Mouse (Mus musculus): ENCODE results near the gene Efna2. TPM values are rescaled to one million over a fixed set of nuclear protein-coding genes. Genes with fewer than 3 reads are reported as not detected.

The Efna2 gene
- total RNA-seq, 2 experiments from 2014 or later, result 13.9 to 14.3 TPM

- DNase-seq (ENCODE audit: low spot score in 2 of 2), result no peak
- intact Hi-C loops (cut with DNase I), result loop anchor here (5.0 kb wide), 1 partner anchor 196 kb away; no protein-coding TSS in a partner anchor
Measured at GRCm38 (mm10) chr10:80176270-80176834, 2.9 kb upstream of the Efna2 start.

- intact Hi-C loops (cut with DNase I), result loop anchor here (5.0 kb wide), 1 partner anchor 195 kb away; no protein-coding TSS in a partner anchor
- no peak for DNase-seq (ENCODE audit: low spot score in 2 of 2)
Measured at GRCm38 (mm10) chr10:80177441-80178279, 1.6 kb upstream of the Efna2 start.

- DNase-seq (ENCODE audit: low spot score in 2 of 2), result no peak
- intact Hi-C loops (cut with DNase I), result no loop called here
Measured at GRCm38 (mm10) chr10:80180288-80180687, 1.0 kb downstream of the Efna2 start.

- DNase-seq (ENCODE audit: low spot score in 2 of 2), result no peak
- intact Hi-C loops (cut with DNase I), result no loop called here
Measured at GRCm38 (mm10) chr10:80180823-80181222, 1.5 kb downstream of the Efna2 start.

GRCm38 (mm10) chr10:80182547-80182946 is 3.3 kb downstream of the Efna2 start:
- intact Hi-C loops (cut with DNase I), result no loop called here
- no peak for DNase-seq (ENCODE audit: low spot score in 2 of 2)

- no peak for DNase-seq (ENCODE audit: low spot score in 2 of 2)
- intact Hi-C loops (cut with DNase I), result no loop called here
Measured at GRCm38 (mm10) chr10:80186649-80187048, 7.4 kb downstream of the Efna2 start.

GRCm38 (mm10) chr10:80187739-80188138 is 8.5 kb downstream of the Efna2 start:
- DNase-seq (ENCODE audit: low spot score in 2 of 2), result no peak
- intact Hi-C loops (cut with DNase I), result no loop called here

- intact Hi-C loops (cut with DNase I), result no loop called here
- DNase-seq (ENCODE audit: low spot score in 2 of 2), result no peak
Measured at GRCm38 (mm10) chr10:80188453-80189024, 9.3 kb downstream of the Efna2 start.

GRCm38 (mm10) chr10:80189999-80190398 is 10.7 kb downstream of the Efna2 start:
- intact Hi-C loops (cut with DNase I), result no loop called here
- no peak for DNase-seq (ENCODE audit: low spot score in 2 of 2)

- intact Hi-C loops (cut with DNase I), result no loop called here
- peak; percentile 62 to 64 for DNase-seq (ENCODE audit: low spot score in 2 of 2)
Measured at GRCm38 (mm10) chr10:80190491-80191051, 11.3 kb downstream of the Efna2 start.

- DNase-seq (ENCODE audit: low spot score in 2 of 2), result no peak
- intact Hi-C loops (cut with DNase I), result no loop called here
Measured at GRCm38 (mm10) chr10:80193976-80194375, 14.7 kb downstream of the Efna2 start.

GRCm38 (mm10) chr10:80194441-80194840 is 15.2 kb downstream of the Efna2 start:
- intact Hi-C loops (cut with DNase I), result no loop called here

GRCm38 (mm10) chr10:80196167-80196566 is 16.9 kb downstream of the Efna2 start:
- DNase-seq (ENCODE audit: low spot score in 2 of 2), result no peak
- intact Hi-C loops (cut with DNase I), result loop anchor here (5.0 kb wide), 1 partner anchor 51 kb away; the partner anchor contains the start of gene Ndufs7

More at GRCm38 (mm10) chr10:80194441-80194840, 15.2 kb downstream of the Efna2 start:
- no peak for DNase-seq (ENCODE audit: low spot score in 2 of 2)

- no peak for DNase-seq (ENCODE audit: low spot score in 2 of 2)
- intact Hi-C loops (cut with DNase I), result loop anchor here (5.0 kb wide), 1 partner anchor 50 kb away; the partner anchor contains the start of gene Ndufs7
Measured at GRCm38 (mm10) chr10:80196778-80197581, 17.7 kb downstream of the Efna2 start.

GRCm38 (mm10) chr10:80199440-80200008 is 20.2 kb downstream of the Efna2 start:
- peak; percentile 76 to 83 for DNase-seq (ENCODE audit: low spot score in 2 of 2)
- intact Hi-C loops (cut with DNase I), result loop anchor here (5.0 kb wide), 1 partner anchor 48 kb away; the partner anchor contains the start of gene Ndufs7

GRCm38 (mm10) chr10:80200485-80200884 is 21.2 kb downstream of the Efna2 start:
- no peak for DNase-seq (ENCODE audit: low spot score in 2 of 2)
- intact Hi-C loops (cut with DNase I), result no loop called here

GRCm38 (mm10) chr10:80204055-80204454 is 24.8 kb downstream of the Efna2 start:
- DNase-seq (ENCODE audit: low spot score in 2 of 2), result no peak
- intact Hi-C loops (cut with DNase I), result no loop called here

- intact Hi-C loops (cut with DNase I), result no loop called here
- no peak for DNase-seq (ENCODE audit: low spot score in 2 of 2)
Measured at GRCm38 (mm10) chr10:80207201-80207600, 27.9 kb downstream of the Efna2 start.

- intact Hi-C loops (cut with DNase I), result no loop called here
- DNase-seq (ENCODE audit: low spot score in 2 of 2), result no peak
Measured at GRCm38 (mm10) chr10:80207676-80208075, 28.4 kb downstream of the Efna2 start.

Data from left cerebral cortex, postnatal 14 days (tissue).